20 mouse cellular contexts compared by ENCODE assay signal in the genomic region with DNA sequence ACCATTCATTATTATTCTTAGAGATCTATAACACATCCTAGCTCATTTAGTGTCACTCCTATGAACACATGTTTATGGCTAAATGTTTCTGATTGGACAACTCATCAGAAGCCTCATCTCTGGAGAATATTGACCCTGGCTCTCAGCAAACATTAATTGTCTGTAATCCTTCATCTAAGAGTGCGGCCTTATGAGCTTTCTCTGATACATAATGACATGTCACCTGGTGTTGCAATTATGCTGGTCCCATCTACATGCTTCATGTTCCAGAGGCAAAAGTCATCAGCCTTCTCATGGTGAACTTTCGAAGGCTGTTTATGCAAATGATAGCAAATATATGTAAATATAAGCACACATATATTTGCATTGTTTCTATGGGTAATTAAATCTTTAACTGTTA.
"Had no signal": no experiment of that assay in that cellular context is flagged by ENCODE, and none has a peak within 500 bp of the region (broad histone marks: within the 10 kb centered on the region; RNA-seq: fewer than 3 reads in every experiment).

No protein-coding gene starts in this region.

- H3K9me3 ChIP-seq: liver, embryonic 13.5 days; liver, embryonic 15.5 days; lung, embryonic 15.5 days; megakaryocyte, embryonic 14.5 days; neural tube, embryonic 13.5 days; stomach, embryonic 15.5 days had no signal

- H3K9ac ChIP-seq: liver, embryonic 13.5 days; liver, embryonic 15.5 days; liver, postnatal 0 days; lung, embryonic 15.5 days; neural tube, embryonic 13.5 days; stomach, embryonic 15.5 days had no signal

- H3K4me3 ChIP-seq: liver, embryonic 13.5 days; liver, embryonic 15.5 days; lung, embryonic 15.5 days; megakaryocyte, embryonic 14.5 days; neural tube, embryonic 13.5 days; stomach, embryonic 15.5 days had no signal

- ATAC-seq: liver, postnatal 0 days; lung, postnatal 0 days; midbrain, embryonic 16.5 days had no signal

- H3K27ac ChIP-seq: liver, embryonic 13.5 days; liver, embryonic 15.5 days; lung, embryonic 15.5 days; macrophage; neural tube, embryonic 13.5 days; stomach, embryonic 15.5 days; stomach, postnatal 0 days had no signal

- H3K27me3 ChIP-seq: liver, embryonic 13.5 days; liver, embryonic 15.5 days; lung, embryonic 15.5 days; megakaryocyte, embryonic 14.5 days; neural tube, embryonic 13.5 days; stomach, embryonic 15.5 days had no signal

- DNase-seq: liver, embryonic 13.5 days; liver, postnatal 0 days; lung, adult 2 months; lung, postnatal 14 days; lung, postnatal 36 days; midbrain, embryonic 14.5 days; right cerebral cortex, postnatal 14 days; thymus, adult 2 months; thymus, postnatal 25 days; thymus, postnatal 4 days had no signal

- H3K4me1 ChIP-seq: liver, embryonic 13.5 days; liver, embryonic 15.5 days; lung, embryonic 15.5 days; megakaryocyte, embryonic 14.5 days; neural tube, embryonic 13.5 days; stomach, embryonic 15.5 days had no signal

- H3K4me2 ChIP-seq: liver, embryonic 13.5 days; liver, embryonic 15.5 days; lung, embryonic 15.5 days; midbrain, embryonic 11.5 days; neural tube, embryonic 13.5 days; stomach, embryonic 15.5 days had no signal

- H3K36me3 ChIP-seq: liver, embryonic 13.5 days; liver, embryonic 15.5 days; lung, embryonic 15.5 days; neural tube, embryonic 13.5 days; stomach, embryonic 15.5 days had no signal
